Mouse (Mus musculus) subcutaneous adipose tissue, adult 2 months (tissue): ENCODE results near the gene Atf7ip. TPM values are rescaled to one million over a fixed set of nuclear protein-coding genes. Genes with fewer than 3 reads are reported as not detected.

ENCODE experiments used
- polyA plus RNA-seq: library from polyadenylated mRNA; depleted of rRNA; stranded (reverse); fragments of >200 nt; gene quantifications from 2 replicates; pipeline ENCODE4 v1.2.3, GENCODE M21; 2012; ENCODE audit warnings: low replicate concordance; rRNA removed

Atf7ip gene
- polyA plus RNA-seq: 20.9 and 27.5 TPM in 2 replicates

GRCm38 (mm10) chr6:136505867-136506266 lies at the start of gene Atf7ip:
Gene Atf7ip (plus strand): TSS chr6:136506167.

Other genes starting within 250 kb of the Atf7ip start
- 0.18 TPM in 1 of 2 replicates, not detected in the other for gene Gm8994, start 178.6 kb upstream of the Atf7ip start, polyA plus RNA-seq
- gene E330021D16Rik, start 90.6 kb upstream of the Atf7ip start, polyA plus RNA-seq: not detected in 2 replicates
- 37.1 and 69.5 TPM in 2 replicates for gene Plbd1, start 155.8 kb downstream of the Atf7ip start, polyA plus RNA-seq